Mouse (Mus musculus) erythroid progenitor cell, adult 5-6 weeks (primary cell): ENCODE measurements around the gene Dcps. TPM values are rescaled to one million over a fixed set of nuclear protein-coding genes. Genes with fewer than 3 reads are reported as not detected.
A peak's percentile ranks its signal among the peaks of the same experiment; 100 is the strongest.
"Not testable (repeated sequence)": the region's sequence is repeated elsewhere in the genome, so short reads cannot be mapped to it uniquely, and the experiment has no call there.

Experiments
- ATAC-seq: replicated peaks from 2 replicates; pipeline ENCODE4 v1.8.0; 2016; ENCODE audit warnings: moderate number of reproducible peaks, mild to moderate bottlenecking, moderate TSS enrichment, inconsistent platforms; ENCODE audit not compliant: poor library complexity, low FRiP score, severe bottlenecking
- total RNA-seq, 2 experiments: library from RNA; stranded (forward) in 1 of 2; stranded (reverse) in 1 of 2; fragments of 150-400 nt in 1 of 2; fragments of 186-747, 209-891 nt in 1 of 2; gene quantifications; 2 replicates each; pipeline versions ENCODE4 v1.2.3 to v1.2.4; 2015 to 2017; ENCODE audit warnings: low replicate concordance in 2 of 2

Dcps gene
- total RNA-seq, 2 experiments from 2014 or later: 5.4 to 18.7 TPM

DNA sequence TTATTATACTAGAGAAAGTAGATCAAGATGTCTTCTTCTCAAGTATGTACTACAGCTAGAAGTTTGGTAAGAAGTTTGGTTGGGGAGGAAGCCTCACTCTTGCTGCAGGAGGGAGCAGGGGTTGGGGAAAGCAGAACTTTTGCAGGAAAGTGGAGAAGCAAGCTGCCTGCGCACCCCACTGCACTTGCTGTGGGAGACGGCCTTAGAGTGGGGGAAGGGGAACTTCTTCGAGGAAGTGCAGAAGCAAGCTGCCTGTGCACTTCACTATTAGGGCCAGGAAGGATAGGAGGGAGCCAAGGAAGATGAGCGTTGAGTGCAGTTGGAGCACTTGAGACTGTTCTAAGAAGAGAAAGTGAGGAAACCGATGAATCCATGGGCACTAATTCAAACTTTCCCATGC, 7.5 kb upstream of the Dcps start:
- no peak for ATAC-seq

GRCm38 (mm10) chr9:35182832-35183231, 7.0 kb upstream of the Dcps start:
- no peak for ATAC-seq

GRCm38 (mm10) chr9:35176124-35176659, 331 bp upstream of the Dcps start:
- ATAC-seq: no peak; the same call in 1 of the 2 replicates

DNA sequence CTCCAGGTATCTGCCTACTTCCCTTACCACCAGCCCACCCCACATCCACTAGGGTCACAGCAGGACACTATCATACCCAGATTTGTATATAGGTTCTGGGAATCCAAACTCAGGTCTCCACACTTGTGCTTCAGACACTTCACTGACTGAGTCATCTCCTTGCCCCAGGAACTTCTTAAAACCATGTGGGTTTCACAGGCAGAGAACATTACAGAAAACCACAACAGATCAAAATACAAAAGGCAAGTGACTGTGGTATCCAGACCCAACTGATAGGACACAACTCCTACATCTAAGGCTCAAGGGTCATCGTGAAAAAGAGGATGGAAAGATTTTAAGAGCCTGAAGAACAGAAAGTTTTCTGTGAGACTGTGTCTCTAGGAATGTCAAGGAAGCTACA, 2.5 kb downstream of the Dcps start:
- no peak for ATAC-seq

DNA sequence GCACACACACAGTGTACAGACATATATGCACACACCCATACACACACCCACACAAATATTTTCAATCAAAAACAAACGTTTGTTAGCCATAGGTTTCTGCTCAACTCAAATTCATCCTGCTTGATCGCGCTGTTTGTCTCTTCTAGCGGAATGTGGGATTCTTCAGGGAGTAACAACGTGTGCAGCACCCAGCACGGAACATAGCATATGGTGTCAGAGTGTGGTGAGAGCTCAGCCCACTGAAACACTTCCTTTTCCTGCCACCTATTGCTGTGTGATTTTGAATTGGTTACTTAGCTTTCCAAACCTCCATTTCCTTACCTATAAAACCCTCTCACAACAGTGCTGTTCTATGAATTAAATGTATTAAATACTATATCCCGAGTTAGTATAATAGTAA, 5.8 kb downstream of the Dcps start:
- ATAC-seq: no peak

DNA sequence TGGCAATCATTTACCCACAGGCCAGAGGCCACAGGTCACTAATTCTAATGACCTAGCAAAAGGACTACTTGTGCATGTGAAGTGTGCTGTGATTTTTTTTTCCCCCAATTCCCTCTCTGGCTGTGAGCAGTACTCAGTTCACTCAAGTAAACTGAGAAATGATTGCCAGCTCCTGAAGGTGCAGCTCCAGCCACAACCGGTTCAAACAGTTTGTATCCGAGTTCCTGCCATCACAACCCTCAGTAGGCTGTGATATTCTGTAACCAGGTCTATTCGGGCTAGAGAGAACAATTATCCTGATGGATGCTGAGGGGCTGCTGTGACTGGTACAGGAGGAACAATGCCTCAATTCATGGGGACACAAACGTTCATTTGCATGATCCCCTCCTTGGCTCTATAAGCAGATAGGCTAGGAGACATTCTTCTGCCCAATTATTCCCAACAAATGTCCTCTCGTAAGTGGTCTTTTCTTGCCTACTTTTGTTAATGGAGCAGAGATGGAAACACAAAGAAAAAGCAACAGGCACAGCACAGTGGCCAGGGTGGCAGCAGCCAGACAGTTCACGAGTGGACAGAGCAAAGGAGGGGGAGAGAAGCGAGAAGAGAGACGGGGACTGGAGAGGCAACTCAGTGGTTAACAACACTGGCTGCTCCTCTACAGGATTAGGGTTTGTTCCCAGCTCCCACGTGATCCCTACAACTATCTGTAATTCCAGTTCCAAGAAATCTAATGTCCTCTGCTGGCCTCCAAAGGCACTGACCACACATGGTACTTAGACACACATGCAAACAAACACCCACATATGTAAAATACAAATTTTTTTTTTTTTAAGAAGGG, 8.8 kb downstream of the Dcps start:
- no peak for ATAC-seq

GRCm38 (mm10) chr9:35166144-35166797, 9.6 kb downstream of the Dcps start:
- peak; percentile 61; the same call in 1 of the 2 replicates for ATAC-seq

DNA sequence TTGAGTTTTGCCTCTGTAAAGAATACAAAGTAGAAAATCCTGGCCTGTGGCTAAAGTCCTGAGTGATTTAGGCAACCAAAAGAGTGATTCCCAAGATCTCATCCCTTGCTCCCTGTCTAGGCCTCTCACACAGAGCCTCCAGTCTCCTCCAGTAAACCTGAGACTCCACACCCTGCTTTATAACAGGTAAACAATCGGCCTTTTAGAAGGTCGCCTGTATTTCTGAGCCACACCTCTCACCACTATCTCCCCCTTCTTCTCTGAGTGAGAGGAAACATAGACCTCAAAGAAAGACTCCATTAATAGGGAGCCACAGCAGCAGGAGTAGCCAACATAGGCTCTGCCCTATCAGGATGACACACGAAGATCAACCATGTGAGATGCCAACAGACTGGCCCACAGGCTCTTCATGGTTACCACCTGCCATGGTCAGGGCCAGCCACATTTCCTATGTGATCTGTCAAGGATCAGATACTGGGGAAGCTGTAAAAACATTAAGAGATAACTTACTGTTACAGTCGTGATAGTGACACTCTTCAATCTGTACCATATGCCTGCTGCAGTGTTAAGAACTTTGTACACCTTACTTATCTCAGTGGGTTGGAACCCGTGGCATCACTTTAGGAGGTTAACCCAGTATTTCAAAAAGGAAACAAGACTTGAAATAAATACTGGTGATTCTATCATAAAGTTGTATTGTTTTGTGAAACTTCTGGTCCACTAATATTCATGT, 11.6 kb downstream of the Dcps start:
- ATAC-seq: no peak

GRCm38 (mm10) chr9:35163011-35163690, 12.7 kb downstream of the Dcps start:
- ATAC-seq: no peak

GRCm38 (mm10) chr9:35161721-35162120, 14.1 kb downstream of the Dcps start:
- ATAC-seq: no peak

GRCm38 (mm10) chr9:35160662-35161061, 15.2 kb downstream of the Dcps start:
- ATAC-seq: no peak

DNA sequence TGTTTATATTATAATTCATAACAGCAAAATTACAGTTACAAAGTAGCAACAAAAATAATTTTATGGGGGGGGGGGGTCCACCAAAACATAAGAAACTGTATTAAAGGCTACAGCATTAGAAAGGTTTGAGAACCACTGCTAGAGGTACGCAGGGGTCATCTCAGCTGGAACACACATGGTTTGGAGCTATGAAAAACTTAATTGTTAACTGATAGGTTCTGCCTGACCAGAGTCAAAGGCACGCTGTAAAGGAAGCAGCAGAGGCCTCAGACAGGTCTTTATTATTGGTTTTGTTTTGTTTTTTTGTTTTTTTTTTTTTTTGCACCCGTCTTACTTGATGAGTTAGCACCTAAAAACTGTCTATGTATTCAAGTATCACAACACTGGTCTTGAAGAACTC, 17.4 kb downstream of the Dcps start:
- ATAC-seq: no peak

DNA sequence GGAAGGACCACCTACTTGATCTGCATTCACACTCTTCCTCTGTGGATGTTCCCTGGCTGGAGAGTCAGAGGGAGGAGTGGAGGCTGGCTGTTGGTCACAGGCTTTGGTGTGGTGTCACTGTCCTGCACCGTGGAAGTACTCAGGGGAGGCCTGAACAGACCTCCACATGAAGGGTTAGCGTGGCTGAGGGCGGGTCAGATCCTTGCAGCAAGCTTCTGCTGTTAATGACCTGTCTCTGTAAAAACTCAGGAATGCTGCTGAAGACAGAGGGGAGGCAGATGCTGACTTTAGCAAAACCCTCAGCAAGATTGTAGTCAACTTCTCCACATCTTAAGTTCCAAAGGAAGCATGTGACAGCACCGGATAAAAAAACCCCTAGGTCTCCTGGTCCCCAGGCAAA, 19.0 kb downstream of the Dcps start:
- no peak for ATAC-seq

GRCm38 (mm10) chr9:35156002-35156710, 19.7 kb downstream of the Dcps start:
- ATAC-seq: no peak

GRCm38 (mm10) chr9:35152923-35153322, 22.9 kb downstream of the Dcps start:
- ATAC-seq: no peak

DNA sequence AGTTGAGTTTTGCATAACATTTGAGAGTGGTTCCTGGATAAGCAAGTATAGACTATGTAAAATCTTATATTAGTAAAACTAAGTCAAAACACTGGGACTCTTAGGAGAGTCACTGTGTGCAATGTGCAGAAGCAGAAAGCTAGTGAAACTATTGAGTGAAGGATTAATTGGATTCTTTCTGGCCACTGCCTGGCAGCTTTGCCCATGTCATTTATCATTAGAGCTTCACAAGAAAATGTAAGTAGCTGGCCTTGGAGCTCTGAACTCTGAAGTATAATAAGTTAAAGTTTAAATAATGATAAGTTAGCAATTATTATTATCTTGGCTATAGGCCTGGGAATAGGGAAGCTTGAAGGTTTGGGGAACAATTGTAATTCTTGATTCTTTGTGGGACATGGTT, 27.0 kb downstream of the Dcps start:
- ATAC-seq: not testable (repeated sequence)

GRCm38 (mm10) chr9:35147261-35147660, 28.6 kb downstream of the Dcps start:
- ATAC-seq: not testable (repeated sequence)

DNA sequence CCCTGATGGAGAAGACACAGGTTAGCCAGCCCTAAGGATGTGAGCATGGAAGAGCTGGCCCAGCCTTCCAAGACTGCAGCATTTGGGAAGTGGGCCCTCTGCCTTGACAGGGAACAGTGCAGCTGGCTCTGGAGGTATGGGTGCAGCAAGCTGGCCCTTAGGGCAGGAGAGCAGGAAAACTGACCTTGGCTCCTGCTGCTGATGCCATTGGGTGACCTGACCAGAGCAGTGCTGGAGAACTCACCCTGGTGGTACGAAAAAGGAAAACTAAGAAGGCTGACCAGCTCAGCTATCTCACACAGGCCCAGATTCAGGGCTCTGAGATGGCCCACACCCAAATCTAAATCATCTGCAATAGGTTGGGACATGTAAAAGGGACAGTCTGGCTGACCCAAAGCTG, 30.0 kb downstream of the Dcps start:
- no peak for ATAC-seq

DNA sequence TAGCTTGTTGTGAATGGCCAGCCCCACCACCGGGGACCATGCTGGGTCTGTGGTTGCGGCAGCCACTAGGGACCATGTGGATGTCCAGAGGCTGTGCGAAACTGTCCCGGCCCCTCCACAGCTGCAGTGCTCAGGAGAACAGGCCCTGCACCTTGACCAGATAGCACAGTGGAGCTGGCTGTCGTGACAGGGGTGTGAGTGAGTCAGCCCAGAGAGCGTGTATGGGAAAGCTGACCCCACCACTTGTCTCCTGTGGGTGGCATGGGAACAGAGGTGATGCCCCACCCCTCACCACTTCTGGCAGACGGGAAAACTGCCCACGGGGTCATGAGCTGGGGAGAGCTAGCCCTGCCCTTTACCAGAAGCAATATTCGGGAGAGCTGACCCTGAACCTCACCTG, 30.7 kb downstream of the Dcps start:
- ATAC-seq: 0 out of 2 replicates have a peak, but pooled peaks have one; percentile 25
